Mouse (Mus musculus): ENCODE measurements at regions not wholly inside any gene's neighbourhood (a gene's known extent, or its start where the extent isn't known, plus 50 kb on each side); places are given as distances from the start of the nearest gene placed in this dataset.

GRCm38 (mm10) chr19:27672679-27673190 is 243.1 kb upstream of the Pum3 start:
- no peak for TF ChIP-seq CTCF (IDR thresholded peaks at IDR 0.05; ENCODE audit: low read depth, low read length)
- no peak for TF ChIP-seq GATA1 (IDR thresholded peaks at IDR 0.05; ENCODE audit: borderline replicate concordance, low read length)

Data from G1E (cell line).